Mouse (Mus musculus) activated CD4-positive, CD25-positive, alpha-beta regulatory T cell, adult 4 months (primary cell): ENCODE results near the gene Colca2. TPM values are rescaled to one million over a fixed set of nuclear protein-coding genes. Genes with fewer than 3 reads are reported as not detected.

Source experiments
- ATAC-seq: one replicate; pipeline ENCODE4 v1.8.0; 2017
- polyA plus RNA-seq, 2 experiments: library from polyadenylated mRNA; unstranded; fragments of 100-300 nt; shearing (Covaris generic); gene quantifications; one replicate each; pipeline ENCODE4 v1.2.1; 2017

The Colca2 gene
- polyA plus RNA-seq = not detected

- peak; percentile 43 for ATAC-seq
Observed at GRCm38 (mm10) chr9:51278500-51279381, at the start of gene Colca2. Gene Colca2, minus strand, starts transcription at chr9:51278569.

DNA sequence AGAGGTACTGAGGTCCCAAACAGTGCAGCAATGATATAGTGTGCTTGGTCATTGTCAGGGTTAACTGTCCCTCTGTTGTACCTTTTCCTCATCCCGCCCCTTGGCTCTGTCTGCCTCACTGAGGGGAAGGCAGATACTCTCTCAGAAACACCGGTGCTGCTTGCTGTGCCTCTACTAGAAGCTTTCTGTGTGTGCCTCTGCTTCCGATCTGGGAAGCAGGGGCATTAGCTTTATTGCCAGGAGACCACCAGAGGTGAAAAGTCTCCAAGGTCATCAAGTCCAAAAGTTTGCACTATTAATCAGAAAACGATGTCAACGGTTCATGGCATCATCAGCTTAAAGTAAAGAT lies 49.2 kb upstream of the Colca2 start:
- no peak for ATAC-seq

DNA sequence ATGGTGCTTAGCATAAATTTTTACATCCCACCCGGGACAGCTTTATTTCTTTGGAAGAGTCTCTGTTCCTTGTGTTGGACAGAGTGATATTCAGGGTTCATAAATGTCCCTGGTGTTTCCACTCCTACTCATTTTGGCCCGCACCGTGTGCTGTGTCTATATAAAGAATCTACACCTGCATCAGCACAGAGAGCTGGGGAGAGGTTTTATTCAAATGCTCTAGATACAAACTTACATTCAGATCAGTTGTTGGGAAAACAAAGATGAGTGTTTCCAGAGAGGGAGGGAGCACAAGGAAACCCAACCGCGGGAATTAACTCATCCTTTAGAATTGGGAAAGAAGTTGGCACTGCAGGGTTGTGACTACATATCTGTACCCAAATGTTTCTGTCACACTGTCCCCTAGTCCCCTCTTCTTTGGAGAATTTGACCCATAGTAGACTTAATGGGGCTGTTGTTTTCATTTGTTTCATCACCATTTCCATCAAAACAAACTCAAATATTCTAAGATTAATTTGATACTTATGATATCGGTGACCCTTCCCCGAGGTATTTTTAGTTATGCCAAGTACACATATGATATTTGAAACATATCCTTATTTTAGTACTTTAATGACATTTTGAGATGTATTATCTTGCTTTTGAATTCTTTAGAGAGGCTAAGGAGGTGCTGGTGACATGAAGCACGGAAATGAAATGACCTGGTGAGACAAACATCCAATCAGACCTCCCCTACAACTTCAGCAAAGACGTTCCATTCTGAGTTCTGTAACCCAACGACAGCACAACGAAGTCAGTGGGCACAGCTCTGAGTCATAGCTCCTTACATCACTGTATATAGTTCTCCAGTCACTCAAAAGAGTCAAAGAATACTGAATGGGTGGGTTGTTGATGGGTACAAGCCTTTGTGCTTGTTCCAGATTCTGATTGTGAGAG lies 48.5 kb upstream of the Colca2 start:
- no peak for ATAC-seq

DNA sequence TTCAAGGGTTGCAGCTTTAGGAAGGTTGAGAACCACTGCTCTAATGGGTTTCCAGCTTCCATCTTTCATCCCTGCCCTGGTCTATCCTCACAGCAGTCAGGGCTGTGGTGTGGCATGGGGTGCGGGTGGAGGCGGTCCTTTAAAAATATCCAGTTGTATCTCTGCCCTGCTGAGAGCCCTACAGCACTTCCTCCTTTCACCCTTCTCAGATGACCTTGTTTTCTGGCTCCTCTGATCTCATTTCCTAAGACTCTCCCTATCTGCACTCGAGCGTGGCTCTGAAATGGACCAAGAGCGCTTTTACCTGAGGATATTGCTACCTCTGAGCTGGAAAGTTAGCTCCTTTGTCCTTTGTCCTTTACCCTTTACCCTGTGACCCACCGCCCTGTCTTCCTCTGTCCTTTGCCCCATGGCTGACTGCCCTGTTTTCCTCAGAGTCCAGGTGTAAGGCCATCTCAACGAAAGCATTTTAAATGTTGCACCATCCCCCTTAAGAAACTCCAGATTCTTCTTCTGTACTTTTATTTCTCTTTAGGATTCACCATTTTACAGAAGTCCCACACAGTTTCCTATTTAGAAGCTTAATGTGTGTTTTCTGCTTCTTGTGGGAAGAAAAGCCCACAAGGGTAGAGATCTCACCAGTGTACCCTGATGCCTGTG lies 46.2 kb upstream of the Colca2 start:
- no peak for ATAC-seq

GRCm38 (mm10) chr9:51320096-51320495 lies 41.7 kb upstream of the Colca2 start:
- ATAC-seq = no peak

DNA sequence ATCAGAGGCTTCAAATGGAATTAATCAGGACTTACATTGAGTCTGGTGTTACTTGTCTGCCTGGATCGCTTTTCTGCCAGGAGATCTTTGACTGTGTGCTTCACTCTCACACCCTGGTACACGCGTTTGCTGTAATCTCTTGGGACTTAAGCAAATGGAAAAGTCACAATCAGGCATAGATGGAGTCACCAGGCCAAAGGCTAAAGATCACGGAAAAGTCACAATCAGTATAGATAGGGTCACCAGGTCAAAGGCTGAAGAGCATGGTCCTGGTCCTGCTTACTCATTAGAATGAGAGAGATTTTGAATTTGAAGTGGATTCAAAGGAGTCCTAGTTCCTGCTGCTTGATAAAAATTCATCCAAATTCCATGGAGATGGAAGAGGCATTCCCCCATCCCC lies 39.9 kb upstream of the Colca2 start:
- no peak for ATAC-seq

DNA sequence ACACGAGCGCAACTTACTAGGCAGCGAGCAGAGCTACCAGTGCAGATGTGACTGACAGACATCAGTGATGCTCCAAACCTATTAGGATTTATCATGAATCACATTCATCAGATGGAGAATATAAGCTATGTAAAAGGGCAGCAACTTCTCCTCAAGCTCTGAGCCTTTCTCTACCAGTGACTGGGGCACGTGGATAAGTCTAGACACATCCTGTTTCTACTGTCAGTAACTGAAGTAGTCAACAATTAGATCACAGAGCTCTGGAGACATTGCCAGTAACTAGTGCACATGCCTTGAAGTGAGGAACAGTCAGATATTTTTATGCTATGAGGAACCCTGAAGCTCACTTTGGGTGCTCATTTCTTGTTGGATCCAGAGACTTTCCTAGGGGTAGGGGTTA lies 39.0 kb upstream of the Colca2 start:
- ATAC-seq = no peak

DNA sequence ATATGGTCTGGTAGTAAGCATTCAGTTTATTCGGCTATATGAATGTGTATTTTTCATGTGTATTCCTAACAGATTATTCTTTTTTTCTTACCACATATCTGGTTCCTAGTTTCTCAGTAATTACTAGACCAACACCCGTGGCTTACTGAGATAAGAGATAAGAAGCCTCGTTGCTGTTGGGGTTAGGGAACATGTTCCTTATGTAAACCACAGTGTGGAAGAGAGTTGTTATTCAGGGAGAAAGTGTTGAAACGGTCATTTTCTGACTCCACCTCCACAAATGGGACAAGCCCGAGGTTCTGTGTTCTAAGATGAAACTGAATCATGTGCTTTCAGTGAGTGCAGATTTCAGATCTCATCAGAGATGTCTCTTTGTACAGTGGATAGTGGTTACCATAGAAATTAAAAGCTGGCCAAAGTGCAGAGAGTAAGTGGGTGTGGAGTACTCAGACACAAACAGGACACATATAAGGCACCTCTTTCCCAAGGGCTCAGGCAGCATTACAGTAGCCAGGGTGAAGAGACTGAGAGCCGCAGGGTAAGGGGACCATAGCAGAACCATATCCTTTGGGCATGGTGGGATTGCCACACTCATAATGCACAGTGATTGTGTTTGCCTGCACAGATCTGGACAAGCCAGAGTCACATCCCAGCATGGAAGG lies 37.2 kb upstream of the Colca2 start:
- ATAC-seq = no peak

DNA sequence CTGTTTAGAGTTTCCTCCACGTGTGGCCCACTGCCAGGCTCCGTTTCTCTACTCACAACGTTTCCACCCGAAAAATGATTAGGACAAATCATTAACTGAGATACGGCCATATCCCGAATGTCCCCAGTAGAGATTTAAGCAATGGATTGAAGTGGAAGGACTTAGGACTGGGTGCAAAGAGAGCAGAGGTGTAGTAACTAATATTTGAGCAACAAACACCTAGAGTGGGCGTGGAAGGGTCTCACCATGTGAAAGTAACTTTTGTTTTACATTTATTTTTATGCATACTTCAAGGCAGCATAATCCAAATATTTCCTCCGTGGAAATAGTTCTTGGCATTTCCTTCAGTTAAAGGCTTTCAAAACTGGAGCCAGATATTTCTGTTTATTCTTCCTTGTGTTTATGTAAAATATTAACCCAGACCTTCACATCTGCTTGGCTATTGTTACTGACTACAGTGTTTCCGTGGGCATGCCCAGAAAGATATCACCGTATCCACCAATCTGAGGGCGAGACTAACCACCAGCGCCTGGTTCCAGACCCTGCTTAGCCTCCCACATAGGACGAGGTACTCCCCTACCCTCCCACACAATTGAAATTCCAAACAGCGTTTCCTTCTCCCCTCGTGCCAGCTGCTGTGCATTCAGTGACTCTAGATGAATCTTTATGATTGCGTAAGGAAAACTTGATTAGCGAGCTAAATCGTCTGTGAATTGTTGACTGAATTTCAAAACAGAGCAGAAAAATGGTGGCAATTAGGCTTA lies 34.4 kb upstream of the Colca2 start:
- ATAC-seq = no peak

DNA sequence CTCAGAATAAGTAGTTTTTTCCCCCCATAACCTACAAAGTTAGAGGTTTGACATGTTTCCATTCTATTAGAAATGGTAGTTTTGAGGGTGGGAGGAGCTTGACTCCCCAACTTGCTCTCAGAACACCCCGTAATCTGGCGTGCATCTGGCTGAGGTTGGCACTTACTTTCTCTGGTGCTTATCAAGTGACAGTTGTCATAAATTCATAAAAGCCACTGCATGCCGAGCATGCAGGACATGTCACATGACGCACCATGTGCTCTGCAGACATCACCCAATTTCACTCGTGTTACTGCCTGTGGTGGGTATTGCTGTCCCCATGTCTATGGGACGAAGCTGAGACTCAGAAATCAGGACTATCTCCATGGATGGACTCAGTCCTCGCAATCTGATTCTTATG lies 32.1 kb upstream of the Colca2 start:
- ATAC-seq = no peak

GRCm38 (mm10) chr9:51306351-51306750 lies 28.0 kb upstream of the Colca2 start:
- ATAC-seq = no peak

GRCm38 (mm10) chr9:51305146-51305545 lies 26.8 kb upstream of the Colca2 start:
- no peak for ATAC-seq

DNA sequence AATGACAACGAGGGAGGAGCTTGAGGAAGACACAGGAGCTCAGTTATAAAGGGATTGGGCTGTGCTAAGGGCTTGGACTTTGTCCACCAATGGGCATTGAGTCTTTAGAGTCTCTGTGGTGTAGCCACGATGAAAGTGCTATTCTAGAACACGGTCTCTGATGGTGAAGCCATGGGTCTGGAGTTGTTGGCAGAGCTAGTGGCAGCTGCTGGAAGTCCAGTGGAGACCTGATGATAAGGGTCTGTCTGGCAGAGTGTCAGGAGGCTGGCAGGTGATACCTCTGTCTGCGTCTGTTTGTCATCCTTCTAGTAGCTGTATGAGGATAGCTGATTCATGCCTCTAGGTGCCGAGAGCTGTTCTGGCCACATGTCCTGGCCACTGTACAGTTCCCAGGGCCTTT lies 25.6 kb upstream of the Colca2 start:
- ATAC-seq = no peak

- ATAC-seq = no peak
Observed at GRCm38 (mm10) chr9:51293541-51293940, 15.2 kb upstream of the Colca2 start.

- peak; percentile 57 for ATAC-seq
Observed at GRCm38 (mm10) chr9:51292674-51293073, 14.3 kb upstream of the Colca2 start.

GRCm38 (mm10) chr9:51290980-51291379 lies 12.6 kb upstream of the Colca2 start:
- no peak for ATAC-seq

DNA sequence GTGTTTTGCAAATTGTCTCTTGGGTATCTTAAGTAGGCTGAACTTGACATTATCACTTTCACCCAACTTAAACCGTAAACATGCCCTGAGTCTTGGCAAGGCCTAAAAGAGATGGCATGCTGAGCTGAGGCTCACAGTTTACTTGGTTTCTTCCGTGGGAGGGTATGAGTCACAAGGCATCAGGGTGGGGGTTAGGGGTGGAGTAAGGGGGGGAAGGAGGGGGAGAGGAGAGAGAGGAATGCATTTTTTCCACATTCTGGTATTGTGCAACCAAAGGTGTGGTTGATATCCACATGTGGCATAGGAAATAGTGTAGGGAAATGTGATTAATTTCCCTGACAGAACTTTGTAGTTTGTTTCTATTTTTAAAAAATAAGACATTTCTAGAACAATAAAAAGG lies 7.7 kb upstream of the Colca2 start:
- no peak for ATAC-seq

GRCm38 (mm10) chr9:51277834-51278498 lies 403 bp downstream of the Colca2 start:
- no peak for ATAC-seq

DNA sequence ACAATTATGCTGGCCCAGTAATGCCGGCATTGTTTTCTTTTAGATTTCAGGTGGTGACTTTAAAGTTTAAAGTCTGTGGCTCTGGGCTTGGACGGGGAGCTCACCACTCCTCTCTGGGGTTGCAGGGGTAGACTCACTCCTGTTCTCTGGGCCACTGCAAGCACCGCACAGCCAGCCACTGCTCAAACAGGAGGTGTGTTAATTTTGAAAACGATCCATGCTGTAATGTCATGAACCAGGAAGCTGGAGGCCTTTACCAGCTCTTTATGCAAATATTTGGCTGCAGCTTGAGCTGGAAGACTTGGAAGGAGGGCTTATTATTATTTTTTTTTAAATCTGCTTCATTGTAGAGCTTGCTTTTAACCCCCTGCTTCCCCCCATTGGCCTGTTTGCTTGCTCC lies 3.7 kb downstream of the Colca2 start:
- no peak for ATAC-seq

DNA sequence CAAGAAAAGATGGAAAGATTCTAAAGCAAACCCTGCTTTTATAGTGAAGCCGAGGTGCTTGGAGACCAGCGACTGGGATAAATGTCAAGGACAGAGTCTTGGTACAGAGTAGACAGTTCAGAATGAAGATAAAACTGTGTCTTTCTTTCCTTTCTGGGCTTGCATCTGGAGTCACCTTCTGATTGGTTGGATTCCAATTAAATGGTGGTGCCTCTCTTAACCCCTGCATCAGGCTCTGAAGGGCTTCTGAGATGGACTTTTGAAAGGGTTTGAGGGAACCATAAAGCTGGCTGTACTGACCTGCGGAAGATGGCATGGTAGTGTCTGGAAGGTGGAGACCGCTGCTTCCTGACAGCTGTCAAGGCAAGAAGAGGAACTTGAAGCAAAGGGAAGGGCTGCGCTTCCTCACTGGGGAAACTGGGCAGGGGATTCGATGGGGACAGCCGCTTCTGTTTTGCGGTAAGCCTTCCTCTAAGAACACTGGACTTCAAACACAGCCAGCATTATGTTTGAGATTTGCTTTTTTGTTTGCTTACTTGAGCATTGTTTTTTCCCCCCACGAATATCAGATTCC lies 4.7 kb downstream of the Colca2 start:
- ATAC-seq = no peak

DNA sequence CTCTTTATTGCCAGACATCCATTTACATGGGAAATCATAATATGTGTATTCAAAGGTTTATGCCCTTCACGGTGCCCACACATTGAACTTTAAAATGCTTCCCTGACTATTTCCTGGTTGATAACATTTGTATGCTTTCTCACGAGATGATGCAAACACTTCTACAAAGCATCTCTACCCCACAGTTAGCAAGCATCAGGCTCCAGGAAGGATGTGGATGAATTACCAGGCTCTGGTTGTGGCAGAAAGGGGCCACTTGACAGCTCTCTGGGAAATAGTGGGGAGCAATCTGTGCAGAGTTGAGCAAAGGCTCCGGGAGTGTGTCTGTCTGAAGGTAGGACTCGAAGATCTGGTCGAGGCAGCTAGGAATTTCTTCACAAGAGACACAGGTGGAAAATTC lies 6.3 kb downstream of the Colca2 start:
- ATAC-seq = no peak
